Mouse (Mus musculus) myocyte (in vitro differentiated cells): ENCODE measurements around the gene Reep6. TPM values are rescaled to one million over a fixed set of nuclear protein-coding genes. Genes with fewer than 3 reads are reported as not detected.

ENCODE experiments used
- H3K27me3 ChIP-seq: one replicate; pipeline ENCODE4 v1.6.1; 2011; ENCODE audit not compliant: control insufficient read depth, insufficient read depth, insufficient read length
- H3K36me3 ChIP-seq: one replicate; pipeline ENCODE4 v1.6.1; 2011; ENCODE audit not compliant: control insufficient read depth, insufficient read depth
- H3K4me2 ChIP-seq: one replicate; pipeline ENCODE4 v1.6.1; 2011; ENCODE audit warnings: low read depth, control low read depth
- H3K4me3 ChIP-seq: one replicate; pipeline ENCODE4 v1.5.1; 2011; ENCODE audit warnings: mild to moderate bottlenecking, control low read depth, moderate library complexity
- H3K79me2 ChIP-seq: one replicate; pipeline ENCODE4 v1.6.1; 2011; ENCODE audit not compliant: control insufficient read depth, insufficient read depth
- H3ac ChIP-seq: one replicate; pipeline ENCODE4 v1.6.1; 2011; ENCODE audit not compliant: control insufficient read depth, insufficient read length
- CEBPB ChIP-seq: IDR thresholded peaks from 2 replicates; pipeline ENCODE4 v1.6.1; 2011; ENCODE audit warnings: mild to moderate bottlenecking, moderate library complexity; ENCODE audit not compliant: poor library complexity, insufficient read depth, severe bottlenecking
- E2F4 ChIP-seq: IDR thresholded peaks from one replicate; pipeline ENCODE4 v1.6.1; 2011; ENCODE audit warnings: mild to moderate bottlenecking, control low read depth, moderate library complexity; ENCODE audit not compliant: insufficient read depth
- MAX ChIP-seq: IDR thresholded peaks from one replicate; pipeline ENCODE4 v1.6.1; 2011; ENCODE audit warnings: low read depth, mild to moderate bottlenecking, control low read depth
- MYOD1 ChIP-seq, 3 experiments: IDR thresholded peaks; one replicate each; pipeline ENCODE4 v1.6.1; 2011; ENCODE audit warnings: control low read depth in 2 of 3, low read depth in 2 of 3, mild to moderate bottlenecking in 2 of 3, moderate library complexity in 1 of 3; ENCODE audit not compliant: insufficient read length in 2 of 3, control insufficient read depth in 1 of 3
- MYOG ChIP-seq, 3 experiments: IDR thresholded peaks; one replicate each; pipeline ENCODE4 v1.6.1; 2011; ENCODE audit warnings: control low read depth in 2 of 3, low read depth in 2 of 3, mild to moderate bottlenecking in 2 of 3; ENCODE audit not compliant: insufficient read length in 2 of 3, control insufficient read depth in 1 of 3, insufficient read depth in 1 of 3
- POLR2A ChIP-seq: IDR thresholded peaks from one replicate; pipeline ENCODE4 v1.6.1; 2011; ENCODE audit warnings: low read depth, mild to moderate bottlenecking, control low read depth, moderate library complexity; ENCODE audit not compliant: insufficient read length
- POLR2AphosphoS2 ChIP-seq: IDR thresholded peaks from one replicate; pipeline ENCODE4 v1.6.1; 2011; ENCODE audit warnings: low read depth, control low read depth; ENCODE audit not compliant: insufficient read length
- REST ChIP-seq: IDR thresholded peaks from one replicate; pipeline ENCODE4 v1.6.1; 2011; ENCODE audit warnings: mild to moderate bottlenecking, control low read depth, moderate library complexity; ENCODE audit not compliant: insufficient read depth, insufficient read length
- SRF ChIP-seq: IDR thresholded peaks from one replicate; pipeline ENCODE4 v1.6.1; 2011; ENCODE audit warnings: low read depth; ENCODE audit not compliant: control insufficient read depth, insufficient read length
- TCF12 ChIP-seq: IDR thresholded peaks from one replicate; pipeline ENCODE4 v1.6.1; 2011; ENCODE audit warnings: mild to moderate bottlenecking, control low read depth; ENCODE audit not compliant: poor library complexity, insufficient read depth, severe bottlenecking
- TCF3 ChIP-seq: IDR thresholded peaks from one replicate; pipeline ENCODE4 v1.6.1; 2011; ENCODE audit warnings: low read depth, control low read depth; ENCODE audit not compliant: insufficient read length
- USF1 ChIP-seq: IDR thresholded peaks from one replicate; pipeline ENCODE4 v1.6.1; 2011; ENCODE audit warnings: low read depth, mild to moderate bottlenecking, control low read depth, moderate library complexity
- polyA plus RNA-seq: library from polyadenylated mRNA; unstranded; fragments of >200 nt; fragmentation: generic; extraction: Trizol; gene quantifications from one replicate; pipeline ENCODE4 v1.2.1, GENCODE M21; 2012; ENCODE audit warnings: missing spikeins

The Reep6 gene
- polyA plus RNA-seq, 1 experiment = 25.7 TPM

DNA sequence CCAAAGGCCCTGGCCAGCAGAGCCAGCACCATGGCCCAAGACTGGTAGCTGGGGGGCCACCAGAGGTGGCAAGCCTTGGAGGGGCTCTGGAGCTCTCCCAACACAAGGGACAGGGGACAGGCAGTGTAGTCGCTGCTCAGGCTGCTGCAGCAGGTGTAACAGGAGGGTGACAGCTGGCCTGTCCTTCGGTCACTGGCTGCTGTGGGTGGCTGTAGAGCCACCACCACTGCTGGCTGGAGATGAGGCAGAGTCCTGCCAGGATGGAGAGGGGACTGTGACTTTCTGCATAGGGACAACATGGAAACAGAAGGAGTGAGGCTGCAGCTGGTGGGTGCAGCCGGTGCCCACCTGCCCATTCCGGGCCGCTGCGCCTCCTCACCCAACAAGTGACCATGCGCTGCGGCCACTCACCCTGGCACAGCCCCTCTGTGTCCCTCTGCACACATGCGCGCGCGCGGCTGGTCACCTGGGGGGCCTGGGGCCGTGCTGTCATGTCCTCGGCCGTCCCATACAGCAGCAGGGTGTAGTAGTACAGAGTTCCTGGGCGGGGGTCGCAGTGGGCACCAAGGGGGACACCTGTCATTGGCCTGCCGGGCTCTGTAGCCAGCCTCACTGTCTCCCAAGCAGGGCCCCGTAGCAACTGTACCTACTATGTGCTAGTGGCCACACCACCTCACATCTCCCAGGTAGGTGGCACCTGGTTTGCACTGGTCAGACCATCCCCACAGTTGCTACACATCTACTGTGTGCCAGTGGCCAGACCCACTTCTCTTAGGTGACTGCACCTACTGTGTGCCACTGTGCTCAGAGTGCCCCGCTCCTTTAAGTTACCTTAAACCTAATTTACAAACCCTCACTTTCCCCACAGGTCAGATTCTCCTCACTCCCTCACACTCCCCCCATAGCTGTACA lies 7.8 kb upstream of the Reep6 start:
- Histone ChIP-seq H3K4me2 (peak overlapping the region; percentile 74), H3ac (no peak overlapping the region), H3K27me3 (no peaks in the 10 kb centered on the region), H3K79me2 (peaks cover 10% of the 10 kb centered on the region), H3K36me3 (no peaks in the 10 kb centered on the region), H3K4me3 (peak overlapping the region; percentile 44)
- TF ChIP-seq USF1 (no peak), SRF (no peak), MYOG (IDR thresholded peaks at IDR 0.05; ENCODE audit: control insufficient read depth in 1 of 3, insufficient read depth in 1 of 3, insufficient read length in 2 of 3, low read depth in 2 of 3) (peak in 1 of 3 experiments; percentile 67), POLR2A (no peak), CEBPB (no peak), REST (no peak), MAX (no peak), TCF12 (no peak), E2F4 (no peak), MYOD1 (IDR thresholded peaks at IDR 0.05; ENCODE audit: control insufficient read depth in 1 of 3, insufficient read length in 2 of 3, low read depth in 2 of 3) (peak in 1 of 3 experiments; percentile 84), POLR2AphosphoS2 (no peak), TCF3 (no peak)

DNA sequence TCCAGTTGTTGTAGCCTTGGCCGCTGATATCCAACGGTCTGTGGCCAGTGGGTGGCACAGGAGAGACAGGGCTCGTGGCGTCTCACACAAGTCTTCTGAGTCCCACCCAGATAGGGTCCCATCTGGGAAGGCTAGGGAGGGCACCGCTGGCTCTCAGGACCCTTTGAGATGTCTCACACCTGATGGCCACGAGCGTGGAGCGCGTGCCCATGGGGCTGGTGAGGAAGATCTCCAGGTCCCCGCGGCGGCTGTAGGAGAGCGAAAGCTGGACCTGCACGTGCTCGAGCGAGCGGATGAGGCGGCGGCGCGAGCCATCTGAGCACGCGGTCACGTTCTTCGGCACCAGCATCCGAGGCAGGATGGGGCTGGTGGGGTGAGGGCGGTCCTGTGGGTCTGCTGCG lies 6.9 kb upstream of the Reep6 start:
- H3K79me2 ChIP-seq = peaks cover 10% of the 10 kb centered on the region
- TF ChIP-seq USF1 = no peak
- peak; percentile 22 for TF ChIP-seq POLR2A
- TF ChIP-seq MYOD1 (IDR thresholded peaks at IDR 0.05; ENCODE audit: control insufficient read depth in 1 of 3, insufficient read length in 2 of 3, low read depth in 2 of 3) = peak in 1 of 3 experiments; percentile 16

DNA sequence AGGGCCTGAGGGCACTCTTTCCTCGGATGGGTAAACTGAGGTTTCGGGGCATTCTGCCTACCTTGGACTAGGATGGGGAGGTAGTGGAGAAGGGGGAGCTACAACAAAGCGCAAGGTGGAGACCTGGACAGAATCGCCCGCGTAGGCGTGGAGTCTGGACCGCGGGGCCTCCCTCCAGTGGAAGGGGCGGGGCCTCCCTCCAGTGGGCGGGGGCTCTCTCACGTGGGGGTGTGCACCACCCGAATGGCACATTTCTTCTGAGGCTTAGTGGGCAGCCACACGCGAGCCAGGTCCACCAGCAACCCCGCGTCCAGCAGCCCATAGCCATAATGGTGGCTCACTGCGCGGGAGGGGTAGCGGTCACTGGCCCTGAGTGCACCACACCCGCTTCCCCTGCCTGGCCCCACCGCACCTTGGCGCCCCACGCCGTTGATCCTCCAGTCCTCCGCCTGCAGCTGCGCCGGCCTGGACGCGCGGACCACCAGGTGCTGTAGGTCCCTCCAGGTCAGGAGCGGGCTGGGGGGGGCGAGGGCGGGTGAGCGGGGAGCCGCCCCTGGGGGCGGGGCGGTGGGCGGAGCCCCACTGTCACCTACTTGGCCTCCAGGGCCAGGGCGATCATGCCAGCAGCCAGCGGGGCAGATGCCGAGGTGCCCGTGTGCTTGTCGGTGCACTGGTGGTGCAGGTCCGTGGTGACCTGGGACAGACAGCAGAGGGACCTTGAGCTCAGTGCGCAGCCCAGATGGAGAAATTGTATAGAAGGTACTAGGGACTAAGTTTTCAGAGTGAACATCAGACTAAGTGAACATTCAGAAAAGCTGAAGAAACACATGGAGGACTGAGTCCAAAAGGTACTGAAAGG lies 6.3 kb upstream of the Reep6 start:
- H3K36me3 ChIP-seq = no peaks in the 10 kb centered on the region
- H3K4me2 ChIP-seq = peak overlapping the region; percentile 74
- no peaks in the 10 kb centered on the region for H3K27me3 ChIP-seq
- H3ac ChIP-seq = peak overlapping the region; percentile 4
- peaks cover 10% of the 10 kb centered on the region for H3K79me2 ChIP-seq
- peak overlapping the region; percentile 44 for H3K4me3 ChIP-seq
- no peak for TF ChIP-seq CEBPB
- no peak for TF ChIP-seq TCF3
- peak; percentile 54 for TF ChIP-seq POLR2AphosphoS2
- no peak for TF ChIP-seq MAX
- TF ChIP-seq POLR2A = peak; percentile 53
- TF ChIP-seq REST = no peak
- no peak for TF ChIP-seq E2F4
- TF ChIP-seq MYOD1 (IDR thresholded peaks at IDR 0.05; ENCODE audit: control insufficient read depth in 1 of 3, insufficient read length in 2 of 3, low read depth in 2 of 3) = peak in 1 of 3 experiments; percentile 13
- peak in 1 of 3 experiments; percentile 2 for TF ChIP-seq MYOG (IDR thresholded peaks at IDR 0.05; ENCODE audit: control insufficient read depth in 1 of 3, insufficient read depth in 1 of 3, insufficient read length in 2 of 3, low read depth in 2 of 3)

More for the DNA sequence above, 6.9 kb upstream of the Reep6 start:
- Histone ChIP-seq H3ac (peak overlapping the region; percentile 4), H3K4me3 (peak overlapping the region; percentile 44), H3K4me2 (peak overlapping the region; percentile 74), H3K36me3 (no peaks in the 10 kb centered on the region), H3K27me3 (no peaks in the 10 kb centered on the region)

DNA sequence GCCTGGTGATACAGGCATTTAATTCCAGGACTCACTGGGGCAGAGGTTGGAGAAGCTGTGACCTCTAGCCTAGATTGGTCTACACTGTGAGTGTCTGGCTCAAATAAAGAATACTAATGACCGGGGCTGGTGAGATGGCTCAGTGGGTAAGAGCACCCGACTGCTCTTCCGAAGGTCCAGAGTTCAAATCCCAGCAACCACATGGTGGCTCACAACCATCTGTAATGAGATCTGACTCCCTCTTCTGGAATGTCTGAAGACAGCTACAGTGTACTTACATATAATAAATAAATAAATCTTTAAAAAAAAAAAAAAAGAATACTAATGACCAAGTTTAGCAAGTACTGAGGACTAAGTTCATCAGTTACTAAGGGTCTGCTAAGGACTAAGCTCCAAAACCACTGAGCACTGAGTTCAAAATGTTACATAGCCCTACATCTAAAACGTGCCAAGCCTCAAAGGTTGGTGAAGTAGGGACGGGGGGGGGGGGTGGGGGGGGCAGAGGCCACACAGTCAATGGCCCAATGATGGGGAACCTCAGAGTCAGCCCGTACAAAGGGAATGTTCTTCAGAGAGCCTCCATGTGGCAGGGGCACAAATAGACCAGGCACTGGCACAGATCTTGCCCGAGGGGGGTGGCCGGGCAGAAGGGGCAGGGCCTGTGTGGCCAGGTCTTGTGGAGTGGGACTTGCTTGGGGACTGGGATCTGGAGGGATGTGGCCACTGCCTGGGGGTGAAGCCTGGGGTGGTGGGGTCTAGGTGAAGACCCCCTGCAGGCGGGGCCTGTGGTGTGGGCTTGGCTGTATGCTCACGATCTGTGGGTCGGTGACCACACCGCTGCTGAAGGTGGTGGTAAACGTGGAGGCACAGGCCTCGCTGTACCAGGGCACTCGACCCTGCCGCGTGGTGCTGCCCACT lies 5.4 kb upstream of the Reep6 start:
- Histone ChIP-seq H3K79me2 (peaks cover 8% of the 10 kb centered on the region), H3K36me3 (no peaks in the 10 kb centered on the region), H3ac (no peak overlapping the region), H3K4me2 (peak overlapping the region; percentile 74), H3K27me3 (no peaks in the 10 kb centered on the region), H3K4me3 (peak overlapping the region; percentile 44)
- TF ChIP-seq POLR2AphosphoS2 = no peak
- no peak for TF ChIP-seq TCF12
- TF ChIP-seq USF1 = no peak
- TF ChIP-seq E2F4 = no peak
- TF ChIP-seq CEBPB = no peak
- TF ChIP-seq MAX = no peak
- TF ChIP-seq MYOD1 (IDR thresholded peaks at IDR 0.05; ENCODE audit: control insufficient read depth in 1 of 3, insufficient read length in 2 of 3, low read depth in 2 of 3) = no peak
- no peak for TF ChIP-seq MYOG (IDR thresholded peaks at IDR 0.05; ENCODE audit: control insufficient read depth in 1 of 3, insufficient read depth in 1 of 3, insufficient read length in 2 of 3, low read depth in 2 of 3)
- no peak for TF ChIP-seq TCF3
